Mouse (Mus musculus) lung, postnatal 0 days (tissue): ENCODE data around the gene Naa80. TPM values are rescaled to one million over a fixed set of nuclear protein-coding genes. Genes with fewer than 3 reads are reported as not detected.

ENCODE experiments used
- ATAC-seq: fragments of 200-750 bp; cut with Nextera tagmentation; 2 replicates; pipeline ENCODE4 v1.8.0; 2017; ENCODE audit warnings: moderate library complexity
- DNase-seq: peaks from one replicate; pipeline ENCODE4 v3.0.0-alpha.2; 2016; ENCODE audit warnings: low spot score
- H3K27ac ChIP-seq: fragments of 300-500 bp; sonication (generic); 2 replicates; pipeline ENCODE4 v1.5.1; 2014; ENCODE audit warnings: antibody characterized with exemption, mild to moderate bottlenecking, low read length, mixed read lengths
- H3K27me3 ChIP-seq: fragments of 300-500 bp; sonication (generic); replicated peaks from 2 replicates; pipeline ENCODE4 v1.6.1; 2014; ENCODE audit warnings: low read length, mixed read lengths; ENCODE audit not compliant: insufficient read depth
- H3K36me3 ChIP-seq: fragments of 300-500 bp; sonication (generic); 2 replicates; pipeline ENCODE4 v1.6.1; 2014; ENCODE audit warnings: low read length, mixed read lengths; ENCODE audit not compliant: insufficient read depth
- H3K4me1 ChIP-seq: fragments of 300-500 bp; sonication (generic); 2 replicates; pipeline ENCODE4 v1.6.1; 2014; ENCODE audit warnings: antibody characterized with exemption, low read depth, low read length, mixed read lengths; ENCODE audit not compliant: insufficient read depth
- H3K4me2 ChIP-seq: fragments of 300-500 bp; sonication (generic); replicated peaks from 2 replicates; pipeline ENCODE4 v1.6.1; 2014; ENCODE audit warnings: low read depth, mild to moderate bottlenecking, low read length, moderate library complexity, mixed read lengths
- H3K4me3 ChIP-seq: fragments of 300-500 bp; sonication (generic); 2 replicates; pipeline ENCODE4 v1.5.1; 2014; ENCODE audit warnings: low read depth, low read length
- H3K9ac ChIP-seq: fragments of 300-500 bp; sonication (generic); replicated peaks from 2 replicates; pipeline ENCODE4 v1.6.1; 2014; ENCODE audit warnings: low read depth, mild to moderate bottlenecking
- H3K9me3 ChIP-seq: fragments of 300-500 bp; sonication (generic); 2 replicates; pipeline ENCODE4 v1.6.1; 2016; ENCODE audit warnings: low read length, mixed read lengths
- CTCF ChIP-seq: IDR thresholded peaks from 2 replicates; pipeline ENCODE4 v1.5.1; 2016; ENCODE audit warnings: antibody characterized with exemption, mild to moderate bottlenecking
- EP300 ChIP-seq: IDR thresholded peaks from 2 replicates; pipeline ENCODE4 v1.6.1; 2016; ENCODE audit warnings: antibody characterized with exemption, mild to moderate bottlenecking, control low read depth
- WGBS: fragments of 180-500 bp; shearing (Covaris S2); extraction: QIAGEN DNeasy Blood & Tissue Kit; methylation state at CpG from one replicate; pipeline ENCODE4 v1.1.7; 2014; 5-methylcytosine and 5-hydroxymethylcytosine counted together
- polyA plus RNA-seq: library from polyadenylated mRNA; unstranded; fragments of >200 nt; fragmentation: Nextera tagmentation; extraction: Ambion mirVana; gene quantifications from 2 replicates; pipeline ENCODE4 v1.2.1, GENCODE M21; 2015

Gene Naa80
- polyA plus RNA-seq, 1 experiment from 2014 or later: 22.0 TPM

DNA sequence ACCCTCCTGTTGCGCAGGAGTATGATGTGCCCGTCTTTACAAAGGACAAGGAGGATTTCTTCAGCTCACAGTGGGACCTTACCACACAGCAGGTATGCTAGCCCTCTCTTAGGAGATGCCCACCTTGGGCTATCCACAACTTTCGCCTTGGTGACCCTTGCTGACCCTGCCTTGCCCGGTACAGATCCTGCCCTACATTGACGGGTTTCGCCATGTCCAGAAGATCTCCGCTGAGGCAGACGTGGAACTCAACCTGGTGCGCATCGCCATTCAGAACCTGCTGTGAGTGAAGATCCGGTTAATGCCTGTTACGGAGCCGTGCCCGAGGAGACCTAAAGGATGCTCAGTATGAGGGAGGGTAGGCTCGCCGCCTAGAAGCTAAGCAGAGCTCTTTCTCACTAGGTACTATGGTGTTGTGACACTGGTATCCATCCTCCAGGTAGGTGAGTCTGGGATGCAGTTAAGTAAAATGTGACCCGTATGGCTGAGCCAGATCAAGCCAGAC is 34.4 kb upstream of the Naa80 start:
- no peak overlapping the region for H3K4me2 ChIP-seq
- no peaks in the 10 kb centered on the region for H3K27me3 ChIP-seq
- H3K36me3 ChIP-seq: 0 out of 2 replicates have a peak, but pooled peaks cover 14% of the 10 kb centered on the region
- H3K9me3 ChIP-seq: no peaks in the 10 kb centered on the region
- H3K4me3 ChIP-seq: no peak overlapping the region
- H3K4me1 ChIP-seq: peaks cover 14% of the 10 kb centered on the region
- TF ChIP-seq CTCF (no peak), EP300 (no peak)
- no peak for ATAC-seq
- no peak for DNase-seq
- H3K27ac ChIP-seq: no peak overlapping the region
- no peak overlapping the region for H3K9ac ChIP-seq
- 94% methylated on average over 17 of the region's 17 CpGs for WGBS

GRCm38 (mm10) chr9:107544729-107545128 is 34.0 kb upstream of the Naa80 start:
- H3K4me2 ChIP-seq: no peak overlapping the region
- no peaks in the 10 kb centered on the region for H3K9me3 ChIP-seq
- H3K9ac ChIP-seq: no peak overlapping the region
- no peaks in the 10 kb centered on the region for H3K27me3 ChIP-seq
- H3K27ac ChIP-seq: no peak overlapping the region
- no peak for DNase-seq
- TF ChIP-seq EP300 (no peak), CTCF (no peak)
- H3K4me3 ChIP-seq: no peak overlapping the region
- peaks cover 14% of the 10 kb centered on the region for H3K4me1 ChIP-seq
- H3K36me3 ChIP-seq: 0 out of 2 replicates have a peak, but pooled peaks cover 11% of the 10 kb centered on the region
- 92% methylated on average over 12 of the region's 12 CpGs for WGBS
- ATAC-seq: no peak

- no peak overlapping the region for H3K4me2 ChIP-seq
- DNase-seq (no peak), ATAC-seq (no peak)
- no peak overlapping the region for H3K27ac ChIP-seq
- H3K4me1 ChIP-seq: peaks cover 14% of the 10 kb centered on the region
- H3K9me3 ChIP-seq: no peaks in the 10 kb centered on the region
- TF ChIP-seq CTCF (no peak), EP300 (no peak)
- H3K4me3 ChIP-seq: no peak overlapping the region
- WGBS: 81% methylated on average over 10 of the region's 10 CpGs
- 0 out of 2 replicates have a peak, but pooled peaks cover 6% of the 10 kb centered on the region for H3K36me3 ChIP-seq
- no peaks in the 10 kb centered on the region for H3K27me3 ChIP-seq
- no peak overlapping the region for H3K9ac ChIP-seq
These were observed 33.5 kb upstream of the Naa80 start for GRCm38 (mm10) chr9:107545199-107545598.

DNA sequence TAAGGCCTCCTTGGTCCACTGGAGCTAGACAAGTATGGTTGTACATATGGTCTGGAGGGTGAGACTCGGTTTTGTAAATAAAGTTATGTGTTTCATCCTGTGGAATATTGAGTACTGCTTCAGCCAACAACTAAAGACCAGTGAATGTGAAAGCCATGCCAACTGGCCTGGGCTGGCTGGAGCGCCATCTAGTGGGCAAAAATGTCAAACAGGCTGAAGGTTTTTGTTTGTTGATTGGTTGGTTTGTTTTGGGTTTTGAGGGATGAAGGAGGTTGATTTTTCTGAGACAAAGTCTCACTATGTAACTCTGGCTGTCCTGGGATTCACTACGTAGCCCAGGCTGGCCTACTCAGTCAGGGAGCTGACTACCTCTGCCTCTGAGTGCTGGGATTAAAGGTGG is 33.1 kb upstream of the Naa80 start:
- Histone ChIP-seq H3K4me1 (peaks cover 14% of the 10 kb centered on the region), H3K9me3 (no peaks in the 10 kb centered on the region), H3K4me2 (no peak overlapping the region), H3K27me3 (no peaks in the 10 kb centered on the region), H3K36me3 (0 out of 2 replicates have a peak, but pooled peaks cover 6% of the 10 kb centered on the region), H3K9ac (no peak overlapping the region), H3K27ac (no peak overlapping the region), H3K4me3 (no peak overlapping the region)
- DNase-seq (peak; percentile 74), ATAC-seq (no peak)
- TF ChIP-seq CTCF: peak; percentile 93
- no peak for TF ChIP-seq EP300
- 14% methylated on average over 3 of the region's 3 CpGs for WGBS

GRCm38 (mm10) chr9:107547026-107547425 is 31.7 kb upstream of the Naa80 start, which contains the start of gene Zmynd10:
Zmynd10 (plus strand) TSS chr9:107547298.
- Histone ChIP-seq H3K4me1 (peaks cover 17% of the 10 kb centered on the region), H3K27ac (no peak within 1 kb of the TSS), H3K9me3 (no peaks in the 10 kb centered on the region), H3K36me3 (0 out of 2 replicates have a peak, but pooled peaks cover 6% of the 10 kb centered on the region), H3K27me3 (no peaks in the 10 kb centered on the region), H3K9ac (no peak within 1 kb of the TSS), H3K4me2 (peak within 1 kb of the TSS; percentile 46), H3K4me3 (no peak within 1 kb of the TSS)
- DNase-seq (peak; percentile 97), ATAC-seq (peak; percentile 67)
- WGBS: 3% methylated on average over 20 of the region's 20 CpGs
- TF ChIP-seq EP300: no peak
- no peak for TF ChIP-seq CTCF

DNA sequence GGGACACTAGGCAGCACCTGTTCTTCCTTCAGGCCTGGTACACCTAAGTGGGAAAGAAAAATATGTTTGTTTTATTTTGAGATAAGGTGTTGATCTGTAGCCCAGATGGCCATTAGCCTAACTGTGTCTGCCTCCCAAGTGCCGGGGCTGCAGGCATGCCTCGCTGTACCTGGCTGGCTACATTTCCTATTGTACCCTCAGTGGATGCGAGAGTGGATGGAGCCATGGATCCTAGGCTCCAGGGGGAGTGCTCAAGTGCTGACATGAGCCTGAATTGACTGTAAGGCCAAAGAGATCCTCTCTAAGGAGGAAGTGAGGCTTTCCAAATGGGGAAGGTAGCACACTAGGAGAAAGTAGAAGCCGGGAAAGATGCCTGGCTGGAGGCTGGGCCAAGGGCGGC is 30.7 kb upstream of the Naa80 start:
- peaks cover 19% of the 10 kb centered on the region for H3K4me1 ChIP-seq
- H3K9me3 ChIP-seq: no peaks in the 10 kb centered on the region
- ATAC-seq: no peak
- H3K27ac ChIP-seq: no peak overlapping the region
- no peak for DNase-seq
- no peak overlapping the region for H3K4me2 ChIP-seq
- H3K9ac ChIP-seq: no peak overlapping the region
- 71% methylated on average over 5 of the region's 5 CpGs for WGBS
- H3K4me3 ChIP-seq: no peak overlapping the region
- no peak for TF ChIP-seq CTCF
- no peak for TF ChIP-seq EP300
- no peaks in the 10 kb centered on the region for H3K27me3 ChIP-seq
- H3K36me3 ChIP-seq: 0 out of 2 replicates have a peak, but pooled peaks cover 6% of the 10 kb centered on the region
